Mouse (Mus musculus) skeletal muscle tissue, adult 2 months (tissue): Measurements from ENCODE around the gene Nog.

Experiments used
- DNase-seq: peaks from one replicate; pipeline ENCODE4 v3.0.0-alpha.2; 2012; ENCODE audit warnings: low read depth, low spot score

Gene Nog

DNA sequence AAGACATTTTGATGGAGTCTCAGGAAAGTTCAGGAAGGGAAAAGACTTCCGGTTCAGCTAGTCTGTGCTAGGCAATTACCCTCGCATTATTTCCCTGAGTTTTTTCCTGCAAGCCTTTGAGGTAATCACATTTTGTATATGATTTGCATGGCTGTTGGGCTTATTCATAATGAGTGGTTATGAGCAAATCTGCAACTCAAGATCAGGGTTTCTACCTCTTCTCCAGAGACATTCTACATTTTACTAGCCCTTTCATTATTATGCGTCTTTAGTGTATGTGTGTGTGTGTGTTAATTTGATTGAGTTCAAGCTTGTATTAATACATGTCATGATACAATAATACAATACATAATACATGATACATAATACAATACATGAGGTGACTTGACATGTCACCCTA is 34.6 kb downstream of the Nog start:
- no peak for DNase-seq

DNA sequence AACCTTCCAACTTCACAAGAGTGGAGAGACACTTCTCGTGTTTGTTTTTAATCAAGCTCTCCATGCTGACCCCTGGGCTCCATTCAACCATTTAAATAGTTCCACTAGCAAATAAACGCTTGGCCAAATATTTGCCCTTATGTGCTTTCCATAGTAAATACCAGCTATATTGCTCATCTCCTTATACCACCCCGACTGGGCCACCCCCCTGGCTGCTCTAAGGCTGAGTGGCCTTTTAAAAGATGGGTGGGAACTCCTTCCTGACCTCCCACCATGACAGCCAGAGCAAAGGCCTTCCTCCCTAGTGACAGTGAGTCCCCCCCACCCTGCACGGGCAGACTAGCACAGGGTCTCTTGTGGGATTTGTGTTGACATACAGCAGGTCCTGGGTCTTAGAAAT is 37.1 kb downstream of the Nog start:
- DNase-seq = no peak

DNA sequence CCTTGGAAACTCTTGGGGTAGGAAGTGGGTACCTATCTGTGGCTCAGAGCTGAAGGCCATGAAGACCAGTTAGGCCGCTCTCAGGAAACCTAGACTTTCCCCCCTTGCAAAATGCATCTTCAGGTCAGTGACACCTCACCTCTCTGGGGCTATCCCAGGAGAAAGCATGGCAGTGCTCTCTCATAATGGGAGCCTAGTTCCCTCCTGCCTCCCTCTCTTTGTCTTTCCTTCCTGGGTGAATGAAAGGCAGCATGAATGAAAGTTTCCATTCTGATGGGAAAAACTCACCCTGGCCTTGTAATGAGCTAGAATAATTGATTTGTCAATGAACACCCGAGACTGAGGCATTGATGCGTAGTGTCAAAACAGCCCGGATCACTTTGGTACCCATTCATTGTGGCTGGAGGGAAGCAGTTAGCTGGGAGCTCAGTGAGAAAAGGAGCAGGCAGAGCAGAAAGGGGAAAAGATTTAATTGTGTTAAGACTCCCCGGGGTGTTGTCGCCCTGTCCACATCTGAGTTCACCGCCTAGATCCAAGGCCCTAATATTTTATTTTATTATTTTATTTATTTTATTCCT is 42.7 kb downstream of the Nog start:
- DNase-seq = no peak

DNA sequence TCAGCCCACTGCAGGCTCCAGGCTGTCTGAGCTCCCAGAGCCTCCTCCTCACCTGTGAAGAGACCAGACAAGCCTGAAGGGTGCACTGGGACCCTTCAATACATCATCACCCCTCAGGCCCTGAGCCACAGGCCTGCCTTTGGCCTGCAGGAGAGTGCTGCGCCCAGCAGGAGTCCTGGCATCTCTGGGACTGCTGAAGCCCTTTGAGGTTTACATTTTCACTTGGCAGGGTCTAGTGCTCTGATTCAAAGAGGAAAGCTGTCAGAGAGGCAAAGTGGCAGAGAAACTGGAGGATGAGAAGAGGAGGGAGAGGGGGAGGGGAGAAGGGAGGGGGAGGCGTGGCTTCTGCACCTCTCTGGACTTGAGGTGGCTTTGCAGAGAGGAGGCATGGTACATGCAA is 44.2 kb downstream of the Nog start:
- DNase-seq = no peak

DNA sequence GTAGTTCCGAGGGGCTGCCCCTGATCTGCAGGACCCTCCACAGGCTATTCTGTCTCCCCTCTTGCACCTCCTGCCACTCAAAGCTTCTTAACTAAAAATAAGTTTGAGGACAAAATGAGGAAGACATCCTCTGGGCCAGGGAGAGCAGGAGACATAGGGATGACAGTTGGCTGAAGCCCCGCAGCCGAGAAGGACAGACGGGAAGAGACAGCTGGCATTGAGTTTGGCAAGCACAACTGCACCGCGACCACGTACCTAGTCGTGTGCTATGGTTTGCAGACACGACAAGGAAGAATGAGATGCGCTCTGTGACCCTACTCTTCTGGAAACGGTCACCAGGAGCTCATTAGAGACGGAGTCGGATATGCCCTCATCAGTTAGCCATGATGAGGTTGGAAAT is 48.2 kb downstream of the Nog start:
- no peak for DNase-seq
